Mouse (Mus musculus) macrophage (primary cell): ENCODE results near the gene Jmy. TPM values are rescaled to one million over a fixed set of nuclear protein-coding genes. Genes with fewer than 3 reads are reported as not detected.

ENCODE experiments used
- H3K27ac ChIP-seq: fragments of 350-480 bp; formaldehyde crosslinking; 2 replicates; pipeline ENCODE4 v1.9.0; 2021
- H3K36me3 ChIP-seq: fragments of 350-480 bp; formaldehyde crosslinking; 2 replicates; pipeline ENCODE4 v1.9.0; 2021; ENCODE audit errors: inconsistent target
- H3K4me3 ChIP-seq: fragments of 350-480 bp; formaldehyde crosslinking; 2 replicates; pipeline ENCODE4 v1.9.0; 2021; ENCODE audit errors: inconsistent target
- H3K79me2 ChIP-seq: fragments of 350-480 bp; formaldehyde crosslinking; 2 replicates; pipeline ENCODE4 v1.9.0; 2021; ENCODE audit errors: inconsistent target
- WGBS: methylation state at CpG from one replicate; pipeline ENCODE4 v1.1.7; 2026; ENCODE audit warnings: inconsistent platforms; ENCODE audit not compliant: missing documents; 5-methylcytosine and 5-hydroxymethylcytosine counted together
- polyA plus RNA-seq: library from polyadenylated mRNA; stranded (reverse); fragments of 250-400 nt; gene quantifications from 3 replicates; pipeline ENCODE4 v1.2.4, GENCODE M21; 2018; ENCODE audit warnings: inconsistent platforms

The Jmy gene
- polyA plus RNA-seq, 1 experiment from 2014 or later = 4.6 TPM

GRCm38 (mm10) chr13:93418292-93418691, 81.3 kb downstream of the Jmy start:
- WGBS = 90% methylated on average over 2 of the region's 2 CpGs
- Histone ChIP-seq H3K79me2 (no peaks in the 10 kb centered on the region), H3K36me3 (no peaks in the 10 kb centered on the region), H3K27ac (no peak overlapping the region), H3K4me3 (no peak overlapping the region)

- no peaks in the 10 kb centered on the region for H3K36me3 ChIP-seq
- H3K4me3 ChIP-seq = no peak overlapping the region
- WGBS = 96% methylated on average over 5 of the region's 5 CpGs
- H3K79me2 ChIP-seq = no peaks in the 10 kb centered on the region
- no peak overlapping the region for H3K27ac ChIP-seq
These were observed 84.6 kb downstream of the Jmy start for GRCm38 (mm10) chr13:93415055-93415454.

- 87% methylated on average over 4 of the region's 4 CpGs for WGBS
- Histone ChIP-seq H3K79me2 (no peaks in the 10 kb centered on the region), H3K4me3 (no peak overlapping the region), H3K27ac (no peak overlapping the region), H3K36me3 (no peaks in the 10 kb centered on the region)
These were observed 89.3 kb downstream of the Jmy start for GRCm38 (mm10) chr13:93410343-93410742.

- no peaks in the 10 kb centered on the region; the same call in 1 of the 2 replicates for H3K36me3 ChIP-seq
These were observed 92.8 kb downstream of the Jmy start for GRCm38 (mm10) chr13:93406855-93407254.

GRCm38 (mm10) chr13:93401947-93402346, 97.7 kb downstream of the Jmy start:
- H3K36me3 ChIP-seq = no peaks in the 10 kb centered on the region; the same call in 1 of the 2 replicates
- H3K79me2 ChIP-seq = no peaks in the 10 kb centered on the region
- WGBS = 98% methylated on average over 7 of the region's 7 CpGs
- H3K27ac ChIP-seq = no peak overlapping the region
- no peak overlapping the region for H3K4me3 ChIP-seq

More at GRCm38 (mm10) chr13:93406855-93407254, 92.8 kb downstream of the Jmy start:
- Histone ChIP-seq H3K27ac (no peak overlapping the region), H3K4me3 (no peak overlapping the region), H3K79me2 (no peaks in the 10 kb centered on the region)
- 93% methylated on average over 5 of the region's 5 CpGs for WGBS

- no peak overlapping the region for H3K27ac ChIP-seq
- H3K4me3 ChIP-seq = no peak overlapping the region
- WGBS = 98% methylated on average over 5 of the region's 5 CpGs
- no peaks in the 10 kb centered on the region for H3K79me2 ChIP-seq
- no peaks in the 10 kb centered on the region; the same call in 1 of the 2 replicates for H3K36me3 ChIP-seq
These were observed 99.8 kb downstream of the Jmy start for GRCm38 (mm10) chr13:93399710-93400216.

GRCm38 (mm10) chr13:93389242-93389625, 110.4 kb downstream of the Jmy start:
- Histone ChIP-seq H3K36me3 (no peaks in the 10 kb centered on the region), H3K27ac (no peak overlapping the region)

GRCm38 (mm10) chr13:93388594-93389241, 110.9 kb downstream of the Jmy start:
- Histone ChIP-seq H3K27ac (no peak overlapping the region), H3K79me2 (no peaks in the 10 kb centered on the region), H3K36me3 (no peaks in the 10 kb centered on the region), H3K4me3 (no peak overlapping the region)
- 67% methylated on average over 7 of the region's 7 CpGs for WGBS

More at GRCm38 (mm10) chr13:93389242-93389625, 110.4 kb downstream of the Jmy start:
- no peaks in the 10 kb centered on the region for H3K79me2 ChIP-seq
- no peak overlapping the region for H3K4me3 ChIP-seq
- WGBS = 95% methylated on average over 2 of the region's 2 CpGs

- H3K27ac ChIP-seq = no peak overlapping the region
- H3K79me2 ChIP-seq = no peaks in the 10 kb centered on the region
- H3K36me3 ChIP-seq = no peaks in the 10 kb centered on the region
- WGBS = 80% methylated on average over 5 of the region's 5 CpGs
- H3K4me3 ChIP-seq = no peak overlapping the region
These were observed 112.2 kb downstream of the Jmy start for GRCm38 (mm10) chr13:93387440-93387839.

GRCm38 (mm10) chr13:93385147-93385546, 114.5 kb downstream of the Jmy start:
- Histone ChIP-seq H3K36me3 (no peaks in the 10 kb centered on the region), H3K79me2 (no peaks in the 10 kb centered on the region), H3K27ac (no peak overlapping the region), H3K4me3 (no peak overlapping the region)
- WGBS = 100% methylated on average over 1 of the region's 1 CpGs

GRCm38 (mm10) chr13:93384481-93384880, 115.1 kb downstream of the Jmy start:
- Histone ChIP-seq H3K36me3 (no peaks in the 10 kb centered on the region), H3K79me2 (no peaks in the 10 kb centered on the region), H3K4me3 (no peak overlapping the region), H3K27ac (no peak overlapping the region)
- WGBS = 92% methylated on average over 1 of the region's 1 CpGs

- no peaks in the 10 kb centered on the region for H3K79me2 ChIP-seq
- WGBS = 52% methylated on average over 2 of the region's 2 CpGs
- no peaks in the 10 kb centered on the region for H3K36me3 ChIP-seq
- H3K4me3 ChIP-seq = no peak overlapping the region
- H3K27ac ChIP-seq = no peak overlapping the region
These were observed 116.0 kb downstream of the Jmy start for GRCm38 (mm10) chr13:93383620-93384019.

- no peak overlapping the region for H3K4me3 ChIP-seq
- no peaks in the 10 kb centered on the region for H3K36me3 ChIP-seq
- WGBS = 96% methylated on average over 5 of the region's 5 CpGs
- no peak overlapping the region for H3K27ac ChIP-seq
- no peaks in the 10 kb centered on the region for H3K79me2 ChIP-seq
These were observed 116.5 kb downstream of the Jmy start for GRCm38 (mm10) chr13:93383092-93383491.

- WGBS = 92% methylated on average over 1 of the region's 1 CpGs
- no peak overlapping the region for H3K27ac ChIP-seq
- no peaks in the 10 kb centered on the region for H3K79me2 ChIP-seq
- no peak overlapping the region for H3K4me3 ChIP-seq
- H3K36me3 ChIP-seq = no peaks in the 10 kb centered on the region
These were observed 118.3 kb downstream of the Jmy start for GRCm38 (mm10) chr13:93381301-93381700.

- Histone ChIP-seq H3K27ac (no peak overlapping the region), H3K79me2 (no peaks in the 10 kb centered on the region), H3K36me3 (no peaks in the 10 kb centered on the region), H3K4me3 (no peak overlapping the region)
- 87% methylated on average over 8 of the region's 8 CpGs for WGBS
These were observed 119.1 kb downstream of the Jmy start for GRCm38 (mm10) chr13:93380399-93381063.
